Mouse (Mus musculus) testis, postnatal 14 days (tissue): ENCODE results near the gene Fat3.

ENCODE experiments used
- DNase-seq: peaks from one replicate; pipeline ENCODE4 v3.0.0; 2021; ENCODE audit warnings: low spot score

Gene Fat3

DNA sequence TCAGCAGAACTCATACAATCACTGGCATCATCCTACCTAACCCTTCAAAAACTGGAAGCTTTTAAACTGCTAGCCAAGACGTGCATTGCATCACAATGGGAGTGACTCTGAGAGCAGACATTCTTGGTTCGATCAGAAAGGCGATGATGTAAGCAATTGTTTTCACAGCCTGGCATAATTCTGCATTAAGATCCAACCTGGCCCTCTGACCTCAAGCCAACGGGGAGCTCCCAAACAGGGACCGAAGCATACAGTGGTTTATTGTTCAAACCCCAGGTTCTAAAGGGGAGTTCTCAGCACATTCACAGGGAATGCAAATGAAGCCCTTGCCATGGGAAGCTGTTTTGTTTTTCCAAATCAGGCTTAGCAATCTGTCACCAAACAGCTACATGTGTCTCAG, 63.3 kb downstream of the Fat3 start:
- DNase-seq = no peak

DNA sequence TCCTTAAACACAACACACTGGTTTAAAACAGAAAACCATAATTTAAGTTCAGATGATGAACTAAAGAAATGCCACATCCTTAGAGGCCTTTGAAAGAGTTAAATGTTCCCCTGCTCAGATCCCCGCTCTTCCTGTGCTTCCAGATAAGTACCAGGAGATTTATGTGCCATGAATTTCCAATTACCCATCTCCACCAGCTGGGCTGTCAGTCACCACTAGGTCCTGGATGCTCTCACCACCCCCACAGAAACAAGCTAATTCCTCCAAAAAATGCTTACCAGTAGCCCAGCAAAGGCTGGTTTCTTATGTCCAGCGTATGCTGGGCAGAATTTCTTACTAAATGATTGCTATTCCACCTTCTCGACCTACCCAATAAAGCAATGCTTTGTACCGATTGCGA, 72.5 kb downstream of the Fat3 start:
- DNase-seq = no peak

- no peak for DNase-seq
Observed at GRCm38 (mm10) chr9:16422707-16423106, 78.4 kb downstream of the Fat3 start.

DNA sequence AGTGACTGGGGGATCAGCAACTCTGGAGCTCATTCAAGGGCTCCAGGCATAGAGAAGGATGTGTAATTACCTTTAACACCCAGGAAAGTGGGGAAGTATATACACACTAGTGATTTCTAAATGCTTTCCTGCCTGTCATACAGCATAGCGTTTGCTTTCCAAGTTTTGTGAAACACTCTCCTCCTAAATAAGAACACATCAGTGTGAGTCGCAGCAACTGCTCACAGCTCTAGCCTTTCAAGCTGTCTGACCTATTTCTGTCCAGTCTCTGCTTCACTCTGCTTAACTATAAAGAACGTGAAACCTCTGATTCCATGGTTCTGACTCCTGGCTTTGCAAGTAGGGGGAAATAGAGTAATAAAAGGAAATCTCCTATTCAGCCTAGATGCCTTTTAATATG, 98.3 kb downstream of the Fat3 start:
- DNase-seq = no peak

DNA sequence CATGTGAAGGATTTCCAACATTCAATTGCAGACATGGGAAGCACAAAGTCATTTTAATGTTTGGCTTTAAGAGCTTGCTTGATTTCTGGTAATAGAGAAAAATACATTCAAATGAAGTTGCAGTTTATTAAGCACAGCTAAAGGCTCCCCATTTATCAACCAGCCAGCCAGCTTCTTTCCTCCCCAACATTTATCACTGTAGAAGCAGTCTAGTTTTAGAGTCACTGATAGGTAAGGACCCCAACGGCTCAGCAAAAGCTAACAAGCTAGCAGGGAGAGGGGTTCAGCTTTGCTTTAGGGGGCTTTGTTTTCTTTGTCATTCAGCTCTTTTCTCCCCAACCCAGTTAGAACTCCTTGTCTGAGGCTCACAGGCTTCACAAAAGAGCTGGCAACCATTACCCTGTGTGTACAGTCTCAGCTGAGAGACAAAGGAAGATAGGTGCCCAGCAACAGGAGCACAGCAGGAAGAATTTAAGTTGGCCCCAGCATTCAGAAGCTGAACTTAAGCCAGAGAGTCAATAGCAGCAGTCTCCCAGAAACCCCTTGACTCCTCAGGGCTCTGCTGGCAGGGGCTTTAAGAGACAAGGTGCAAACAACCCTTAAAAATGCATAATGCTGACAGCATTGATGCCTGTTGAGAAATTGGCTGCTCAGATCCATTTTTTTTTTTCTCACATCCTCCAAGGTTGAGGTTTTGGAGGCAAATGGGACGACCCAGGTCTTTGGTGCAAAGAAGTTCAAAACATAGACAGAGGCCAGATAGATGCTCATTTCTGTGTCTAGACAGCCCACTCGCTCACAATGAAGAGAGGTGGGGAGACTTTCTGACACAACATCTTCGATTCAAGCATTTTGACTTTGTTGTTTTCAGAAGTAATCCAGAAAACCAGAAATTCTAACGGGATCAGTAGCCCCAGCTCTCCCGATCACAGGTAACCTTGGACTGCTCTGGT, 102.1 kb downstream of the Fat3 start:
- no peak for DNase-seq

DNA sequence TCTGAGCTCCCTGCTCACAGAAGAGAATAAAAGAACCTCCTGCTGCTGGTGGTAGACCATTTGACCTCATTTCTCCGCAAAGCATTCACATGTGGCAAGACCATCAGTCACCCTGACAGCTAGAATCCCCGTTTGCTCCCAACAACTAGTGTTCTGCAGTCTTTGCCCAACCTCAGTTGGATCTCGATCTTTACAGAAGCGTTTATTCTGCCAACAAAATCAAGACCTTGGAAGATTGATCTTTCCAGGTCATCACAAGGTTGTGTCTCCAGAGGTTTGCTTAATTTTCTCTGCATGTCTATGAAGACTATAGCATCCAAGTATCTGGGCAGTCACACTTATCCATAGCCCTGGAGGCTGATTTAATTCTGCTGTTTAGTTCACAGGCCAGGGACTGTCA, 111.9 kb downstream of the Fat3 start:
- no peak for DNase-seq

DNA sequence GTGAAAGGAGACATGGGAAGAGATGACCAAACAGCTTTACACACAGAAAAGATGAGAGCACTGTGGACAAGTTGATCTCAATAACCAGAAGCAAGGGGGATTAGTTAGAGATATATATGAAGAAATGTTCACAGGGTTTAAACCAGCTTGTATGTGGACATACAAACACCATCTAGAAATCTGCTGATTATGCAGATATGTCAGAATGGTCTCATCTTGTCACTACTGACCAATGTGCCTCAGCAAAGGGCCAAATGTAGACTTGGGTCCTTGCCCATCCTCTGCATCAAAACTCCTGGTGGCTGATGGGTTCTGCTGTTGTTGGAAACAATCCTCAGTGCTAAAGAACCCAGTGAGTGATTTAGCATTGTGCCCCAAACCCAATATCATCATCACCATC, 113.6 kb downstream of the Fat3 start:
- DNase-seq = no peak

- no peak for DNase-seq
Observed at GRCm38 (mm10) chr9:16363713-16364112, 137.4 kb downstream of the Fat3 start.

- DNase-seq = no peak
Observed at GRCm38 (mm10) chr9:16361811-16362210, 139.3 kb downstream of the Fat3 start.

DNA sequence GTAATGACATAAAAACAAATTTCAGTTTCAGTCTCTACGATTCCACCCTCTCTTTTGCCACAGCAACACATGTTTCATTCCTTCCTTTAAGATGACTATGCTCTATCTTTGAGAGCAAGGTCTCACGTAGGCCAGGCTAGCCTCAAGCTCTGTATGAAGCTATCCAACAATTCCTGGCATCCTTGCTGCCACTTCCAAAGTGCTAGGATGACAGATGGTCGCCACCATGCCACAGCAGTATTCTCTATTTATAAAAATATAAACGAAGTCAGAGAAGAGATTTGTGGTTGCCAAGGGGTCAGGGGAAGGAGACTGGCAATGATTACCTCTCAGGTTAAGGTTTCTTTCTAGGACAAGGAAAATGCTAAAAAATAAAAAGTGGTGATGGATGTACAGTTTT, 144.4 kb downstream of the Fat3 start:
- DNase-seq = no peak

- DNase-seq = no peak
Observed at GRCm38 (mm10) chr9:16354906-16355305, 146.2 kb downstream of the Fat3 start.

DNA sequence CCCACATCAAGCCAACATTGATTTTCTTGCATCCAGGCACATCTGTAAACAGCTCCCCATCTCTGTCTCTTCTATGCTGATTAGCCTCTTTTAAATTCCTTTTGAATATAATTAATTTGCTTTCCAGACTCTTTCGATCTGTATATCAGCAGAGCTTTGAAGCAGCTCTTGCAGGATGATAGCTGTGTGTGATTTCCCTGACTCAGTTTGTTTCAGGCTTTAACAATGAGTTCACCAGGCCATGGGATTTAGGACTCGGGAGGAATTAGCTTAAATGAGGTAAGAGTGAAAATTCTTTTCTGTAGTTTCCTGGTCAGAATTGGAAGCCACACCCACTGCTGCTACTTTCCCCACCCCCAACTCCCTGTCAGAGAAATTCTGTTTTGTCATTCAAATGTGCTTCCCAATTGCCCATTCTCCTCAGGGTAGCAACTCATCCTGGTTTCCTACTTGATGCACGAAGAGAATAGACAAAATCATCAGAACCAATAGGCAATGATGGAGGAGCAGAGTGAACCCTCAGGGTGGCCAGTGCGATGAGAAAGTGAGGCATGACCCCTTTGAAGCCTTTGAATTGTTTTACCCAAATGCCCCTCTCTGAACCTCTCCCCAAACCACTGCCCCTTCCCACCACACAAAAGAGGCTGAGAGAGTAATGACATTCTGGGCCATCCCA, 147.9 kb downstream of the Fat3 start:
- DNase-seq = no peak

DNA sequence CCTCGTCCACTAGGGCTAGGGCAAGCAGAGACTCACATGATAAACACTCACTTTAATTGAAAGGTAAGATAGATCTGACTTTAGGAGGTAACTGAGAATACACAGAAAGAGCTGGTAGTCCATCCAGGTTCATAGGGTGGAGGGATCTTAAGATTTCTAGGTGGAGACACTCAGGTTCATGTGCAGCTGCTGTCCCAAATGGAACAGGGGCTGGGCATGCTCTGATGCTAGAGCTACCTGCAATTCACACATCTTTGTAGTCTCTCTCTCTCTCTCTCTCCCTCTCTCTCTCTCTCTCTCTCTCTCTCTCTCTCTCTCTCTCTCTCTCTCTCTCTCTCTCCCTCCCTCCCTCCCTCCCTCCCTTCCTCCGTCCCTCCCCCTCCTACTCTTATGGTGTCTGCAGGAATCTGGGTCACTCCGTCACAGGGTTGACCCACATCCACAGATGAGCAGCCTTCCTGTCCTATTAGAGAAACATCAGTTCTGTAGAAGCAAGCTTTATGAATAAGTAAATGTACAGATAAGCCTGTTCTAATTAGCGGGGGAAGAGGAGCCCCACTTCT, 148.5 kb downstream of the Fat3 start:
- DNase-seq = no peak

DNA sequence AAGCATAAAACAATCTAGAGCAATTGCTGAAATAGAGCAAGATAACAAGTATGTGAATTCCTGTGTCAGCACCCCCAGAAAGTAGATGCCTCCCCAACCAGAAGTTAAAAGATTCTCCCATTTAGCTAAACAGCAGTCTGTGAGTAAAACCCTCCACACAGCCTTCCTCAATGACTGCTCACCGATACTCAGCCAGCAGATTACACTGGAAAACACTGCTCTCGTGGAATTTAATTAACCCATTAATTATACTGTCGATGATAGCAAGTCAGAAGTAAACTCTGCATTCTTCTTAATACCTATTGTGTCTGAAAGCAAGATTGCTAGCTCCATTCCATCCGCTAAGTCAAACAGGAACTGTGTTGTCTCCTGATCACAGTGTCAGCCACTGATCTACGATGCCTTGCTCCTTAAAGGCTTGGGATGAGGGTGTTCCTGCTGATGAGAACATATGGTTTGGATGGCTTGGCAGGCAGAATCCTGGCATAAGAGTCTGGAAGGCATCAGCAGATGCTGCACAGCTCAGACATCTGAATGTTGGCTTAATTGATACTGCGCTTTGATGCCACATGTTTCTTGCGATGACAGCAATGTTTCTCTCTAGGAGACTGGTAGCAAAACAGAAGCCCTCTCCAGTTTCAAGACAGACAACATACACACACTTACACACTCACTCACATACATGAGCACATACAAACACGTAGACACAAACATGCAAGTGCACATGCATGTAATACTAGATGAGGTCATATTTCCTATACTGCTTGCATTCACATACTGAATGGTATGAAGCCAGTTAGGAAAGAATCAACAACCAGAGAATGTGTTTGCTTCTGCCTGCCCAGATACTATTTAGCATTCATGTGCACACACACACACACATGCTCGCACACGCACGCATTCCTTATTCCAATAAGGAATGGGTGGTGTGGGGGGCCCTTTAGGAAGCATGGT, 155.9 kb downstream of the Fat3 start:
- no peak for DNase-seq

DNA sequence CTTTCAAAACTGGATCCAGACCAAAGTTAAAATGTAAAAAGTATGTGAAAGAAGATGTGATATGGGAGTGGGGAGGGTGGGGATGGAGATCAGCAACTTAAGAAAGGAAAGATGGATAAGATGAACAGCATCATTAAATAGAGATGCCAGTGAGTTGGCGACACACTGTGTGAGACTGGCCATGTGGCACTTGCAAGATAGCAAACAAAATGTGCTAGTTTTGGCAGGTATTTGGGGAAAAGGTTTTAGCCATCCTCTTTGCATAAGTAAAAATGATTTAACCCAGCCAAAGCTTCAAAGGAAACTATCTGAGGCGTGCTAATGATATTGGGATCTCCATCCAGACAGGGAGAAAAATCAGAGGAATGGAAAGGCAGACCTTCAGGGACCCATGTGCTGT, 157.9 kb downstream of the Fat3 start:
- DNase-seq = no peak

DNA sequence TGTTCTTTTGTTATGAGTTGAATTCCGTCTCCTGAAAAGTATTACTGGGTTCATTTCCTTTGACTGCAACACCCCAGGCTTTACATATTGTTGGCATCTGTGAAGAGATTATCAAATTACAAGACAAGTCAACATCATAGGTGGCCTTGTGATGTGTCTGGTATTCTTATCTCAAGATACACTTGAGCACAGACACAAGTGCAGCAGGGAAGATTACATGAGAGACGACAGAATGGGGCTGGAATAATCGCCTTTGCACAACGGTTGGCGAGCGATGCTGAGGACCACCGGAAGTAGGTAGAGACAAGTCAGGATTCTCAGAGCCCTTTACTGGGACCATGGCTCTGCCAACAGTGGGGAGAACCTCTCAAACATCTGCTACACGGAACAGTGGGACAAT, 158.5 kb downstream of the Fat3 start:
- DNase-seq = no peak

- DNase-seq = no peak
Observed at GRCm38 (mm10) chr9:16330290-16330984, 170.6 kb downstream of the Fat3 start.

GRCm38 (mm10) chr9:16318957-16319356, 182.1 kb downstream of the Fat3 start:
- no peak for DNase-seq

GRCm38 (mm10) chr9:16312599-16313197, 188.4 kb downstream of the Fat3 start:
- DNase-seq = no peak

GRCm38 (mm10) chr9:16310855-16311848, 189.9 kb downstream of the Fat3 start:
- no peak for DNase-seq
